Mouse (Mus musculus) left cerebral cortex, adult 11 months (tissue): ENCODE results near the gene Kdm6b.
A peak's percentile ranks its signal among the peaks of the same experiment; 100 is the strongest.

ENCODE experiments used
- DNase-seq: peaks from one replicate; pipeline ENCODE4 v3.0.0; 2022; ENCODE audit warnings: low spot score

Kdm6b gene

GRCm38 (mm10) chr11:69419443-69419812, 6.0 kb upstream of the Kdm6b start:
- DNase-seq = no peak

GRCm38 (mm10) chr11:69418481-69419442, 5.3 kb upstream of the Kdm6b start:
- peak; percentile 88 for DNase-seq

GRCm38 (mm10) chr11:69417449-69418384, 4.2 kb upstream of the Kdm6b start:
- DNase-seq = peak; percentile 89

- DNase-seq = no peak
Observed at GRCm38 (mm10) chr11:69416921-69417448, 3.5 kb upstream of the Kdm6b start.

- DNase-seq = no peak
Observed at GRCm38 (mm10) chr11:69416509-69416908, 3.0 kb upstream of the Kdm6b start.

GRCm38 (mm10) chr11:69415668-69416451, 2.4 kb upstream of the Kdm6b start:
- no peak for DNase-seq

GRCm38 (mm10) chr11:69415327-69415667, 1.8 kb upstream of the Kdm6b start:
- no peak for DNase-seq

GRCm38 (mm10) chr11:69414421-69415326, 1.2 kb upstream of the Kdm6b start:
- DNase-seq = no peak

- no peak for DNase-seq
Observed at GRCm38 (mm10) chr11:69412548-69412947, 927 bp downstream of the Kdm6b start.

GRCm38 (mm10) chr11:69411538-69412203, 1.8 kb downstream of the Kdm6b start:
- DNase-seq = no peak

- peak; percentile 90 for DNase-seq
Observed at GRCm38 (mm10) chr11:69411073-69411535, 2.4 kb downstream of the Kdm6b start.

- no peak for DNase-seq
Observed at GRCm38 (mm10) chr11:69410310-69411072, 3.0 kb downstream of the Kdm6b start.

- DNase-seq = no peak
Observed at GRCm38 (mm10) chr11:69410045-69410309, 3.5 kb downstream of the Kdm6b start.

GRCm38 (mm10) chr11:69409378-69410044, 4.0 kb downstream of the Kdm6b start:
- DNase-seq = no peak

- peak; percentile 86 for DNase-seq
Observed at GRCm38 (mm10) chr11:69408541-69409377, 4.7 kb downstream of the Kdm6b start.

- DNase-seq = no peak
Observed at GRCm38 (mm10) chr11:69407724-69408004, 5.8 kb downstream of the Kdm6b start.

- no peak for DNase-seq
Observed at GRCm38 (mm10) chr11:69406867-69407723, 6.4 kb downstream of the Kdm6b start.
